Mouse (Mus musculus) neural tube, embryonic 11.5 days (tissue): Measurements from ENCODE around the gene Xiap. TPM values are rescaled to one million over a fixed set of nuclear protein-coding genes. Genes with fewer than 3 reads are reported as not detected.

ENCODE experiments used
- ATAC-seq: fragments of 200-750 bp; cut with Nextera tagmentation; 2 replicates; pipeline ENCODE4 v1.8.0; 2017; ENCODE audit warnings: moderate number of reproducible peaks, mild to moderate bottlenecking, moderate TSS enrichment, moderate library complexity; ENCODE audit not compliant: insufficient read depth, low FRiP score, low TSS enrichment
- DNase-seq: peaks from one replicate; pipeline ENCODE4 v3.0.0-alpha.2; 2015; ENCODE audit warnings: low spot score
- H3K27ac ChIP-seq: fragments of 300-500 bp; sonication (generic); 2 replicates; pipeline ENCODE4 v1.5.1; 2014; ENCODE audit warnings: low read depth, mild to moderate bottlenecking, low read length
- H3K27me3 ChIP-seq: fragments of 300-500 bp; sonication (generic); 2 replicates; pipeline ENCODE4 v1.6.1; 2014; ENCODE audit warnings: mild to moderate bottlenecking, low read length, mixed read lengths; ENCODE audit not compliant: control insufficient read depth, insufficient read depth
- H3K36me3 ChIP-seq: fragments of 300-500 bp; sonication (generic); 2 replicates; pipeline ENCODE4 v1.6.1; 2014; ENCODE audit warnings: mild to moderate bottlenecking, low read length, moderate library complexity, mixed read lengths; ENCODE audit not compliant: control insufficient read depth, insufficient read depth
- H3K4me1 ChIP-seq: fragments of 300-500 bp; sonication (generic); 2 replicates; pipeline ENCODE4 v1.6.1; 2014; ENCODE audit warnings: low read length, mixed read lengths; ENCODE audit not compliant: control insufficient read depth, insufficient read depth
- H3K4me2 ChIP-seq: fragments of 300-500 bp; sonication (generic); 2 replicates; pipeline ENCODE4 v1.6.1; 2014; ENCODE audit warnings: low read depth, mild to moderate bottlenecking, moderate library complexity
- H3K4me3 ChIP-seq: fragments of 300-500 bp; sonication (generic); 2 replicates; pipeline ENCODE4 v1.5.1; 2014; ENCODE audit warnings: low read depth, low read length
- H3K9ac ChIP-seq: fragments of 300-500 bp; sonication (generic); 2 replicates; pipeline ENCODE4 v1.6.1; 2014; ENCODE audit warnings: mild to moderate bottlenecking, low read length
- H3K9me3 ChIP-seq: fragments of 300-500 bp; sonication (generic); 2 replicates; pipeline ENCODE4 v1.6.1; 2016; ENCODE audit warnings: low read length; ENCODE audit not compliant: control insufficient read depth
- WGBS: fragments of 180-500 bp; shearing (Covaris S2); extraction: QIAGEN DNeasy Blood & Tissue Kit; methylation state at CpG from one replicate; pipeline ENCODE4 v1.1.7; 2014; 5-methylcytosine and 5-hydroxymethylcytosine counted together
- polyA plus RNA-seq: library from polyadenylated mRNA; unstranded; fragments of >200 nt; fragmentation: Nextera tagmentation; extraction: Ambion mirVana; gene quantifications from 2 replicates; pipeline ENCODE4 v1.2.1, GENCODE M21; 2014

The Xiap gene
- polyA plus RNA-seq, 1 experiment from 2014 or later = 12.2 TPM

- no peak for DNase-seq
- ATAC-seq = no peak
- WGBS = 85% methylated on average over 1 of the region's 1 CpGs
Observed at GRCm38 (mm10) chrX:42066771-42067170, 7.3 kb downstream of the Xiap start.

GRCm38 (mm10) chrX:42067791-42068200 lies 8.3 kb downstream of the Xiap start:
- peak; percentile 68 for DNase-seq
- peak; percentile 72 for ATAC-seq
- 18% methylated on average over 26 of the region's 27 CpGs for WGBS
- Histone ChIP-seq H3K27me3 (no peaks in the 10 kb centered on the region), H3K4me2 (peak overlapping the region; percentile 26), H3K27ac (peak overlapping the region; percentile 81), H3K9me3 (no peaks in the 10 kb centered on the region), H3K9ac (peak overlapping the region; percentile 57), H3K4me1 (no peaks in the 10 kb centered on the region), H3K4me3 (peak overlapping the region; percentile 37), H3K36me3 (no peaks in the 10 kb centered on the region)

More at GRCm38 (mm10) chrX:42066771-42067170, 7.3 kb downstream of the Xiap start:
- Histone ChIP-seq H3K4me2 (no peak overlapping the region), H3K4me3 (no peak overlapping the region), H3K9ac (no peak overlapping the region), H3K27me3 (no peaks in the 10 kb centered on the region), H3K4me1 (no peaks in the 10 kb centered on the region), H3K36me3 (no peaks in the 10 kb centered on the region), H3K9me3 (no peaks in the 10 kb centered on the region), H3K27ac (no peak overlapping the region)

DNA sequence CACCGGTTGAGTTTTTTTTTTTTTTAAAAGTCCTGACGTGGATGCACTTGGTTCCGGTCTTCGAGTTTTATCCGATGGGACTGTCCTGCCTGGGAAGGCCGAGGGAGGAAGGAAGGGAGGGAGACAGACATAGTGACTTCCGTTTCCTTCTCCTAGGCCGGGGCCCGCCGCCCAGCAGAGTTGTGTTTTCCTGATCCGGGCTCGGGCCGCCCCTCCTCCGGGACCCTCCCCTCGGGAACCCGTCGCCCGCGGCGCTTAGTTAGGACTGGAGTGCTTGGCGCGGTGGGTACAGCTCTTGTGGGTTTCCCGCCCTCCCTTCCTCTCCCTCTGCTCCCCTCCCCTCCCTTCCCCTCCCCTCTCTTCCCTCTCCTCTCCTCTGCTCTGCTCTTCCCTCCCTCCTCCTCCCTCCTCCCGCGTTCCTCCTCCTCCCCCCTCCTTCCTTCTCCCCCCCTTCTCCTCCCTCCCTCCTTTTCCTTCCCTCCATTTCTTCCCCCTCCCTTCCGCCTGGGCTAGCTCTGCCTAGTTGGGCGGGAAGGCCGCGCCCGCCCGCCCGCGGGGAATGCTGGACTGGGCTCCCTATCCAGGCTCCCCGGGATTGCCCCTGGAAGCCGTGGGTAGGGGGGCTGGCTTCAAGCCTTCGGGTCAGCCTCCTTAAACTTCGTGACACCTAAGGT lies 8.9 kb downstream of the Xiap start:
- peak overlapping the region; percentile 39 for H3K4me2 ChIP-seq
- peak overlapping the region; percentile 37 for H3K4me3 ChIP-seq
- H3K9me3 ChIP-seq = no peaks in the 10 kb centered on the region
- peak; percentile 85 for ATAC-seq
- H3K4me1 ChIP-seq = no peaks in the 10 kb centered on the region
- no peaks in the 10 kb centered on the region for H3K36me3 ChIP-seq
- 27% methylated on average over 28 of the region's 37 CpGs for WGBS
- peak; percentile 84 for DNase-seq
- no peaks in the 10 kb centered on the region for H3K27me3 ChIP-seq
- H3K27ac ChIP-seq = peak overlapping the region; percentile 81
- H3K9ac ChIP-seq = peak overlapping the region; percentile 57

DNA sequence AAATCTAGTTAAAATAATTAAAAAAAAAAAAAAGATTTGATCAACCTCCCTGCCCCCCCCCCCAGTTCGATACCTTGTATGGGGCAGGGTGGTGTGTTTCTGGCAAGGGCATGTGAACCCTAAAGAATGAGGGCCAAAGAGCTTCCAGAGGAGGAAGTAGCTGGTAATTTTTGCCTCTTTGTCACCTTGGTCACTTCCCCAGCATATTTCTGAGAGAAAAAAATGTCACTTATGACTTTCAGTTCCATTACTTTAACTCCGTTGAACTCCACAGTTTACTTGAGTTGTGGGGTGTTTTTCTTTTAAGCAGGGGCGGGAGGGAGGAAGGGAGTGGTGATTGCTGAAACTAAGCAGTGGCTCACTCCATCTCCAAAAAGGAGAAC lies 9.4 kb downstream of the Xiap start:
- DNase-seq (no peak), ATAC-seq (peak; percentile 26; the same call in 1 of the 2 replicates)
- Histone ChIP-seq H3K4me3 (peak overlapping the region; percentile 37), H3K27me3 (no peaks in the 10 kb centered on the region), H3K9ac (peak overlapping the region; percentile 35), H3K4me2 (peak overlapping the region; percentile 39), H3K27ac (0 out of 2 replicates have a peak overlapping the region, but pooled peaks have one; percentile 14), H3K9me3 (no peaks in the 10 kb centered on the region), H3K36me3 (no peaks in the 10 kb centered on the region), H3K4me1 (no peaks in the 10 kb centered on the region)
- whole genome bisulfite sequencing = 24% methylated on average over 3 of the region's 3 CpGs

GRCm38 (mm10) chrX:42087731-42088130 lies 28.3 kb downstream of the Xiap start:
- H3K36me3 ChIP-seq = no peaks in the 10 kb centered on the region
- ATAC-seq (no peak), DNase-seq (no peak)
- no peak overlapping the region for H3K9ac ChIP-seq
- 79% methylated on average over 8 of the region's 8 CpGs for WGBS
- no peaks in the 10 kb centered on the region for H3K27me3 ChIP-seq
- H3K4me2 ChIP-seq = no peak overlapping the region
- no peaks in the 10 kb centered on the region for H3K4me1 ChIP-seq
- no peak overlapping the region for H3K4me3 ChIP-seq
- H3K9me3 ChIP-seq = no peaks in the 10 kb centered on the region
- H3K27ac ChIP-seq = no peak overlapping the region

DNA sequence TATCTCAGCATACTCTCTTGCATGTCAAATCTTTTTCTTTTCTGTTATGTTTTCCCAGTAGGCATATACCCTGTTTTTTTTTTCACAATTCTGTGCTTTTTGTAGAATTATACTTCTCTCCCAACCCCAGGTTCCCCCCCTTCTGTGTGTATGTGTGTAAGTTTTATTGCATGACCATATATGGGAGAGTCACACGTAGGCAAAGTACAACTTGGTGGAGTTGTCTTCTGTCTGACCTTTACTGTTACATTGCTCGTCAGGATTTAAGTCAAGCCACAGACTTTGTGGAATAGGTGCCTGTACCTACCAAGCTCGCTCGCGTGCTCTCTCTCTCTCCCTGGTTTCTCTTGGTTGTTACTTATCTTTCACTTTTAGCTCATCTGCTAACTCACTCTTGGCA lies 28.7 kb downstream of the Xiap start:
- no peaks in the 10 kb centered on the region for H3K9me3 ChIP-seq
- WGBS = 82% methylated on average over 5 of the region's 5 CpGs
- no peak for ATAC-seq
- H3K9ac ChIP-seq = no peak overlapping the region
- H3K4me1 ChIP-seq = no peaks in the 10 kb centered on the region
- no peaks in the 10 kb centered on the region for H3K27me3 ChIP-seq
- no peaks in the 10 kb centered on the region for H3K36me3 ChIP-seq
- no peak overlapping the region for H3K4me3 ChIP-seq
- no peak overlapping the region for H3K27ac ChIP-seq
- DNase-seq = no peak
- H3K4me2 ChIP-seq = no peak overlapping the region

- no peak for ATAC-seq
- Histone ChIP-seq H3K9ac (no peak overlapping the region), H3K4me2 (no peak overlapping the region), H3K27ac (no peak overlapping the region), H3K4me1 (no peaks in the 10 kb centered on the region), H3K27me3 (no peaks in the 10 kb centered on the region), H3K36me3 (no peaks in the 10 kb centered on the region), H3K4me3 (no peak overlapping the region), H3K9me3 (no peaks in the 10 kb centered on the region)
- 88% methylated on average over 6 of the region's 6 CpGs for WGBS
- DNase-seq = no peak
Observed at GRCm38 (mm10) chrX:42107137-42107536, 47.7 kb downstream of the Xiap start.

GRCm38 (mm10) chrX:42110585-42110984 lies 51.1 kb downstream of the Xiap start:
- Histone ChIP-seq H3K36me3 (no peaks in the 10 kb centered on the region), H3K27me3 (no peaks in the 10 kb centered on the region), H3K4me3 (no peak overlapping the region), H3K4me1 (no peaks in the 10 kb centered on the region), H3K4me2 (no peak overlapping the region), H3K27ac (no peak overlapping the region), H3K9ac (no peak overlapping the region), H3K9me3 (no peaks in the 10 kb centered on the region)
- WGBS = 89% methylated on average over 1 of the region's 1 CpGs
- DNase-seq = no peak
- no peak for ATAC-seq

GRCm38 (mm10) chrX:42119442-42120048 lies 60.1 kb downstream of the Xiap start:
- H3K4me2 ChIP-seq = no peak overlapping the region
- no peak overlapping the region for H3K27ac ChIP-seq
- H3K4me3 ChIP-seq = no peak overlapping the region
- no peaks in the 10 kb centered on the region for H3K4me1 ChIP-seq
- DNase-seq (no peak), ATAC-seq (no peak)
- H3K9me3 ChIP-seq = no peaks in the 10 kb centered on the region
- H3K36me3 ChIP-seq = no peaks in the 10 kb centered on the region
- H3K27me3 ChIP-seq = no peaks in the 10 kb centered on the region
- 78% methylated on average over 6 of the region's 6 CpGs for WGBS
- H3K9ac ChIP-seq = no peak overlapping the region
